Mouse (Mus musculus) liver, embryonic 15.5 days (tissue): ENCODE results near the gene Arrdc1. TPM values are rescaled to one million over a fixed set of nuclear protein-coding genes. Genes with fewer than 3 reads are reported as not detected.

Experiments used
- ATAC-seq: fragments of 200-750 bp; cut with Nextera tagmentation; 2 replicates; pipeline ENCODE4 v1.8.0; 2017; ENCODE audit warnings: moderate number of reproducible peaks, mild to moderate bottlenecking, moderate library complexity; ENCODE audit not compliant: insufficient read depth
- H3K27ac ChIP-seq: fragments of 300-500 bp; sonication (generic); replicated peaks from 2 replicates; pipeline ENCODE4 v1.5.1; 2015; ENCODE audit warnings: mild to moderate bottlenecking, inconsistent platforms
- H3K27me3 ChIP-seq: fragments of 300-500 bp; sonication (generic); 2 replicates; pipeline ENCODE4 v1.6.1; 2015; ENCODE audit warnings: mild to moderate bottlenecking, inconsistent platforms
- H3K36me3 ChIP-seq: fragments of 300-500 bp; sonication (generic); replicated peaks from 2 replicates; pipeline ENCODE4 v1.6.1; 2015; ENCODE audit warnings: moderate library complexity, mild to moderate bottlenecking, inconsistent platforms
- H3K4me1 ChIP-seq: fragments of 300-500 bp; sonication (generic); replicated peaks from 2 replicates; pipeline ENCODE4 v1.6.1; 2015; ENCODE audit warnings: inconsistent platforms
- H3K4me2 ChIP-seq: fragments of 300-500 bp; sonication (generic); 2 replicates; pipeline ENCODE4 v1.6.1; 2015; ENCODE audit warnings: moderate library complexity, mild to moderate bottlenecking, inconsistent platforms
- H3K4me3 ChIP-seq: fragments of 300-500 bp; sonication (generic); replicated peaks from 2 replicates; pipeline ENCODE4 v1.5.1; 2015; ENCODE audit warnings: mild to moderate bottlenecking, inconsistent platforms
- H3K9ac ChIP-seq: fragments of 300-500 bp; sonication (generic); 2 replicates; pipeline ENCODE4 v1.6.1; 2015; ENCODE audit warnings: moderate library complexity, mild to moderate bottlenecking, inconsistent platforms
- H3K9me3 ChIP-seq: fragments of 300-500 bp; sonication (generic); replicated peaks from 2 replicates; pipeline ENCODE4 v1.6.1; 2016; ENCODE audit warnings: inconsistent platforms
- WGBS: fragments of 180-500 bp; shearing (Covaris S2); methylation state at CpG from one replicate; pipeline ENCODE4 v1.1.7; 2015; ENCODE audit warnings: mixed read lengths; ENCODE audit not compliant: insufficient replicate concordance; 5-methylcytosine and 5-hydroxymethylcytosine counted together
- microRNA-seq: library from miRNA; unstranded; fragments of <30 nt; microRNA quantifications from one replicate; pipeline ENCODE4, GENCODE M21; 2016
- polyA plus RNA-seq: library from polyadenylated mRNA; unstranded; fragments of >200 nt; fragmentation: Nextera tagmentation; extraction: Ambion mirVana; gene quantifications from 2 replicates; pipeline ENCODE4 v1.2.1, GENCODE M21; 2015

Gene Arrdc1
- polyA plus RNA-seq, 1 experiment from 2014 or later, result 17.5 TPM

- Histone ChIP-seq H3K27ac (no peak overlapping the region), H3K9me3 (no peaks in the 10 kb centered on the region), H3K27me3 (no peaks in the 10 kb centered on the region), H3K4me2 (no peak overlapping the region), H3K9ac (no peak overlapping the region), H3K4me3 (no peak overlapping the region), H3K4me1 (peaks cover 21% of the 10 kb centered on the region), H3K36me3 (no peaks in the 10 kb centered on the region)
- no peak for ATAC-seq
- WGBS, result 64% methylated on average over 4 of the region's 4 CpGs
Observed at GRCm38 (mm10) chr2:24896761-24897160, 38.3 kb downstream of the Arrdc1 start.

- Histone ChIP-seq H3K27me3 (no peaks in the 10 kb centered on the region), H3K9ac (no peak overlapping the region), H3K4me3 (no peak overlapping the region), H3K4me2 (no peak overlapping the region), H3K27ac (no peak overlapping the region), H3K9me3 (no peaks in the 10 kb centered on the region), H3K36me3 (no peaks in the 10 kb centered on the region), H3K4me1 (peaks cover 35% of the 10 kb centered on the region)
- WGBS, result 39% methylated on average over 1 of the region's 1 CpGs
- ATAC-seq, result no peak
Observed at GRCm38 (mm10) chr2:24894211-24894610, 40.8 kb downstream of the Arrdc1 start.

- Histone ChIP-seq H3K36me3 (no peaks in the 10 kb centered on the region), H3K27me3 (no peaks in the 10 kb centered on the region), H3K4me2 (no peak overlapping the region), H3K4me3 (no peak overlapping the region), H3K9me3 (no peaks in the 10 kb centered on the region), H3K27ac (no peak overlapping the region), H3K4me1 (peaks cover 35% of the 10 kb centered on the region), H3K9ac (no peak overlapping the region)
- WGBS, result 77% methylated on average over 5 of the region's 5 CpGs
- no peak for ATAC-seq
Observed at GRCm38 (mm10) chr2:24892318-24892717, 42.7 kb downstream of the Arrdc1 start.

GRCm38 (mm10) chr2:24890541-24891447 lies 44.3 kb downstream of the Arrdc1 start:
- Histone ChIP-seq H3K27me3 (no peaks in the 10 kb centered on the region), H3K4me1 (peaks cover 33% of the 10 kb centered on the region), H3K27ac (no peak overlapping the region), H3K36me3 (peaks cover 9% of the 10 kb centered on the region; the same call in 1 of the 2 replicates), H3K9ac (no peak overlapping the region), H3K4me3 (no peak overlapping the region), H3K9me3 (no peaks in the 10 kb centered on the region), H3K4me2 (no peak overlapping the region)
- 47% methylated on average over 6 of the region's 6 CpGs for WGBS
- ATAC-seq, result no peak

- Histone ChIP-seq H3K36me3 (peaks cover 17% of the 10 kb centered on the region), H3K27ac (no peak overlapping the region)
- WGBS, result 73% methylated on average over 5 of the region's 5 CpGs
Observed at GRCm38 (mm10) chr2:24888895-24889294, 46.2 kb downstream of the Arrdc1 start.

GRCm38 (mm10) chr2:24880686-24881085 lies 54.4 kb downstream of the Arrdc1 start:
- 66% methylated on average over 2 of the region's 2 CpGs for WGBS
- no peak for ATAC-seq
- no peak overlapping the region for H3K9ac ChIP-seq
- H3K4me1 ChIP-seq, result no peaks in the 10 kb centered on the region
- H3K9me3 ChIP-seq, result no peaks in the 10 kb centered on the region
- no peak overlapping the region for H3K4me2 ChIP-seq
- no peak overlapping the region for H3K27ac ChIP-seq
- H3K27me3 ChIP-seq, result no peaks in the 10 kb centered on the region
- no peak overlapping the region for H3K4me3 ChIP-seq
- peaks cover 39% of the 10 kb centered on the region for H3K36me3 ChIP-seq

More at GRCm38 (mm10) chr2:24888895-24889294, 46.2 kb downstream of the Arrdc1 start:
- H3K4me3 ChIP-seq, result no peak overlapping the region
- no peaks in the 10 kb centered on the region for H3K27me3 ChIP-seq
- no peak overlapping the region for H3K9ac ChIP-seq
- H3K4me2 ChIP-seq, result no peak overlapping the region
- no peak for ATAC-seq
- H3K4me1 ChIP-seq, result peaks cover 26% of the 10 kb centered on the region
- H3K9me3 ChIP-seq, result no peaks in the 10 kb centered on the region

Small RNAs within 50 kb of the gene (microRNA-seq; reads per million reads assigned to microRNA genes)
- not detected for gene Gm22875

Other genes starting within 250 kb of the Arrdc1 start
- 0.01 and 0.02 TPM in 2 replicates for gene Cacna1b, start 172.1 kb downstream of the Arrdc1 start, polyA plus RNA-seq
- 13.4 and 13.8 TPM in 2 replicates for gene Ehmt1, start 15.6 kb downstream of the Arrdc1 start, polyA plus RNA-seq
- gene Zmynd19, start 14.5 kb upstream of the Arrdc1 start, polyA plus RNA-seq, result 9.8 and 10.7 TPM in 2 replicates
- 8.0 and 8.3 TPM in 2 replicates for gene Dph7, start 27.1 kb upstream of the Arrdc1 start, polyA plus RNA-seq
- gene Mrpl41, start 39.8 kb upstream of the Arrdc1 start, polyA plus RNA-seq, result 62.6 and 69.8 TPM in 2 replicates
- 12.2 and 13.5 TPM in 2 replicates for gene Pnpla7, start 40.8 kb upstream of the Arrdc1 start, polyA plus RNA-seq
- 8.3 and 9.7 TPM in 2 replicates for gene Nsmf, start 119.1 kb upstream of the Arrdc1 start, polyA plus RNA-seq
- 5.3 and 6.8 TPM in 2 replicates for gene Entpd8, start 145.1 kb upstream of the Arrdc1 start, polyA plus RNA-seq
- 0.94 and 0.98 TPM in 2 replicates for gene Noxa1, start 159.9 kb upstream of the Arrdc1 start, polyA plus RNA-seq
- 2.1 and 2.4 TPM in 2 replicates for gene Nrarp, start 245.5 kb upstream of the Arrdc1 start, polyA plus RNA-seq